Mouse (Mus musculus): ENCODE measurements around the gene Rarg. TPM values are rescaled to one million over a fixed set of nuclear protein-coding genes. Genes with fewer than 3 reads are reported as not detected.

Gene Rarg
- polyA plus RNA-seq, 1 experiment from 2014 or later = 16.7 TPM

- no peaks in the 10 kb centered on the region for H3K9me3 ChIP-seq
- H3K4me1 ChIP-seq = peaks cover 39% of the 10 kb centered on the region
- WGBS = 57% methylated on average over 5 of the region's 5 CpGs
These were observed 6.8 kb downstream of the Rarg start for GRCm38 (mm10) chr15:102250521-102250920.

GRCm38 (mm10) chr15:102249967-102250366 is 7.3 kb downstream of the Rarg start:
- Histone ChIP-seq H3K4me3 (replicated peaks) (no peak overlapping the region), H3K9ac (no peak overlapping the region), H3K9me3 (no peaks in the 10 kb centered on the region), H3K36me3 (replicated peaks) (no peaks in the 10 kb centered on the region), H3K27me3 (peaks cover 81% of the 10 kb centered on the region), H3K27ac (peak overlapping the region; percentile 62; the same call in 1 of the 2 replicates), H3K4me1 (peaks cover 42% of the 10 kb centered on the region), H3K4me2 (no peak overlapping the region)
- ATAC-seq (ENCODE audit: low FRiP score) = no peak
- 46% methylated on average over 9 of the region's 9 CpGs for WGBS

More at GRCm38 (mm10) chr15:102250521-102250920, 6.8 kb downstream of the Rarg start:
- Histone ChIP-seq H3K9ac (no peak overlapping the region), H3K27me3 (peaks cover 81% of the 10 kb centered on the region), H3K4me2 (no peak overlapping the region), H3K36me3 (replicated peaks) (no peaks in the 10 kb centered on the region), H3K27ac (no peak overlapping the region), H3K4me3 (replicated peaks) (no peak overlapping the region)
- no peak for ATAC-seq (ENCODE audit: low FRiP score)

- H3K36me3 ChIP-seq (replicated peaks) = no peaks in the 10 kb centered on the region
- H3K27ac ChIP-seq = peak overlapping the region; percentile 19; the same call in 1 of the 2 replicates
- ATAC-seq (ENCODE audit: low FRiP score) = no peak
- peak overlapping the region; percentile 26 for H3K4me2 ChIP-seq
- no peaks in the 10 kb centered on the region for H3K9me3 ChIP-seq
- H3K4me1 ChIP-seq = peaks cover 42% of the 10 kb centered on the region
- H3K4me3 ChIP-seq (replicated peaks) = no peak overlapping the region
- no peak overlapping the region for H3K9ac ChIP-seq
- peaks cover 82% of the 10 kb centered on the region for H3K27me3 ChIP-seq
- WGBS = 3% methylated on average over 13 of the region's 13 CpGs
These were observed 8.0 kb downstream of the Rarg start for GRCm38 (mm10) chr15:102249251-102249691.

- no peaks in the 10 kb centered on the region for H3K36me3 ChIP-seq (replicated peaks)
- H3K27me3 ChIP-seq = peaks cover 82% of the 10 kb centered on the region
- peaks cover 46% of the 10 kb centered on the region for H3K4me1 ChIP-seq
- WGBS = 7% methylated on average over 1 of the region's 3 CpGs
- no peak for ATAC-seq (ENCODE audit: low FRiP score)
- H3K9ac ChIP-seq = no peak overlapping the region
- H3K4me3 ChIP-seq (replicated peaks) = no peak overlapping the region
- peak overlapping the region; percentile 26; the same call in 1 of the 2 replicates for H3K4me2 ChIP-seq
- H3K27ac ChIP-seq = 0 out of 2 replicates have a peak overlapping the region, but pooled peaks have one; percentile 19
- no peaks in the 10 kb centered on the region for H3K9me3 ChIP-seq
These were observed 8.5 kb downstream of the Rarg start for GRCm38 (mm10) chr15:102248812-102249191.

- Histone ChIP-seq H3K36me3 (replicated peaks) (no peaks in the 10 kb centered on the region), H3K9me3 (no peaks in the 10 kb centered on the region), H3K4me3 (replicated peaks) (peak overlapping the region; percentile 65), H3K4me2 (peak overlapping the region; percentile 98), H3K4me1 (peaks cover 51% of the 10 kb centered on the region), H3K27ac (peak overlapping the region; percentile 80), H3K9ac (peak overlapping the region; percentile 65), H3K27me3 (peaks cover 87% of the 10 kb centered on the region)
- ATAC-seq (ENCODE audit: low FRiP score) = no peak
- WGBS = 5% methylated on average over 8 of the region's 8 CpGs
These were observed 9.0 kb downstream of the Rarg start for GRCm38 (mm10) chr15:102248131-102248811.

- peak overlapping the region; percentile 65 for H3K4me3 ChIP-seq (replicated peaks)
- peak; percentile 54 for ATAC-seq (ENCODE audit: low FRiP score)
- peaks cover 58% of the 10 kb centered on the region for H3K4me1 ChIP-seq
- H3K27me3 ChIP-seq = peaks cover 90% of the 10 kb centered on the region
- peak overlapping the region; percentile 98 for H3K4me2 ChIP-seq
- H3K9ac ChIP-seq = peak overlapping the region; percentile 65
- under 1% methylated on average over 48 of the region's 65 CpGs for WGBS
- no peaks in the 10 kb centered on the region for H3K36me3 ChIP-seq (replicated peaks)
- H3K27ac ChIP-seq = peak overlapping the region; percentile 80
- no peaks in the 10 kb centered on the region for H3K9me3 ChIP-seq
These were observed 9.8 kb downstream of the Rarg start for GRCm38 (mm10) chr15:102247252-102248130.

- H3K4me3 ChIP-seq (replicated peaks) = peak overlapping the region; percentile 65
- peak; percentile 68 for ATAC-seq (ENCODE audit: low FRiP score)
- H3K4me1 ChIP-seq = peaks cover 58% of the 10 kb centered on the region
- H3K36me3 ChIP-seq (replicated peaks) = no peaks in the 10 kb centered on the region
- H3K9ac ChIP-seq = peak overlapping the region; percentile 65
- H3K9me3 ChIP-seq = no peaks in the 10 kb centered on the region
- peak overlapping the region; percentile 98 for H3K4me2 ChIP-seq
- peaks cover 93% of the 10 kb centered on the region for H3K27me3 ChIP-seq
- H3K27ac ChIP-seq = peak overlapping the region; percentile 80
- under 1% methylated on average over 35 of the region's 35 CpGs for WGBS
These were observed 10.5 kb downstream of the Rarg start for GRCm38 (mm10) chr15:102246866-102247251.

GRCm38 (mm10) chr15:102245891-102246741 is 11.2 kb downstream of the Rarg start:
- H3K4me1 ChIP-seq = peaks cover 58% of the 10 kb centered on the region
- H3K27me3 ChIP-seq = peaks cover 94% of the 10 kb centered on the region
- H3K9me3 ChIP-seq = no peaks in the 10 kb centered on the region
- peak overlapping the region; percentile 98 for H3K4me2 ChIP-seq
- WGBS = under 1% methylated on average over 41 of the region's 44 CpGs
- peak; percentile 79 for ATAC-seq (ENCODE audit: low FRiP score)
- no peaks in the 10 kb centered on the region for H3K36me3 ChIP-seq (replicated peaks)
- H3K4me3 ChIP-seq (replicated peaks) = peak overlapping the region; percentile 65
- H3K9ac ChIP-seq = peak overlapping the region; percentile 65
- H3K27ac ChIP-seq = peak overlapping the region; percentile 80

GRCm38 (mm10) chr15:102245461-102245881 is 11.8 kb downstream of the Rarg start:
- no peak for ATAC-seq (ENCODE audit: low FRiP score)
- H3K9ac ChIP-seq = 0 out of 2 replicates have a peak overlapping the region, but pooled peaks have one; percentile 17
- peak overlapping the region; percentile 65 for H3K4me3 ChIP-seq (replicated peaks)
- H3K4me2 ChIP-seq = peak overlapping the region; percentile 98
- WGBS = 8% methylated on average over 14 of the region's 14 CpGs
- H3K36me3 ChIP-seq (replicated peaks) = no peaks in the 10 kb centered on the region
- H3K27me3 ChIP-seq = peaks cover 91% of the 10 kb centered on the region
- no peak overlapping the region for H3K27ac ChIP-seq
- peaks cover 58% of the 10 kb centered on the region for H3K4me1 ChIP-seq
- no peaks in the 10 kb centered on the region for H3K9me3 ChIP-seq

- Histone ChIP-seq H3K4me1 (peaks cover 56% of the 10 kb centered on the region), H3K27me3 (peaks cover 82% of the 10 kb centered on the region), H3K27ac (no peak overlapping the region), H3K36me3 (replicated peaks) (no peaks in the 10 kb centered on the region), H3K4me2 (peak overlapping the region; percentile 98), H3K9ac (no peak overlapping the region), H3K4me3 (replicated peaks) (0 out of 2 replicates have a peak overlapping the region, but pooled peaks have one; percentile 65), H3K9me3 (no peaks in the 10 kb centered on the region)
- WGBS = 10% methylated on average over 19 of the region's 19 CpGs
- ATAC-seq (ENCODE audit: low FRiP score) = no peak
These were observed 12.8 kb downstream of the Rarg start for GRCm38 (mm10) chr15:102244306-102245191.

Data from forebrain, embryonic 12.5 days (tissue).